Mouse (Mus musculus): ENCODE measurements around the gene Slc10a4. TPM values are rescaled to one million over a fixed set of nuclear protein-coding genes. Genes with fewer than 3 reads are reported as not detected.
"Not testable (repeated sequence)": the region's sequence is repeated elsewhere in the genome, so short reads cannot be mapped to it uniquely, and the experiment has no call there.

Slc10a4 gene
- 1.6 and 2.0 TPM in 2 replicates for polyA plus RNA-seq (2012; rRNA removed)

- 6% methylated on average over 65 of the region's 65 CpGs for WGBS
- DNase-seq (ENCODE audit: low read depth, low spot score), result no peak
Observed at GRCm38 (mm10) chr5:73006784-73007581, at the start of gene Slc10a4. Slc10a4 (plus strand) TSS chr5:73006883.

- WGBS, result 84% methylated on average over 17 of the region's 17 CpGs
- no peak for DNase-seq (ENCODE audit: low read depth, low spot score)
Observed at GRCm38 (mm10) chr5:72957281-72957680, 49.4 kb upstream of the Slc10a4 start.

GRCm38 (mm10) chr5:72960096-72960495 lies 46.6 kb upstream of the Slc10a4 start:
- WGBS, result 86% methylated on average over 6 of the region's 6 CpGs
- DNase-seq (ENCODE audit: low read depth, low spot score), result no peak

GRCm38 (mm10) chr5:72965706-72966105 lies 41.0 kb upstream of the Slc10a4 start:
- no peak for DNase-seq (ENCODE audit: low read depth, low spot score)
- WGBS, result 87% methylated on average over 3 of the region's 3 CpGs

GRCm38 (mm10) chr5:72972435-72972834 lies 34.2 kb upstream of the Slc10a4 start:
- DNase-seq (ENCODE audit: low read depth, low spot score), result no peak
- WGBS, result 77% methylated on average over 4 of the region's 4 CpGs

- no peak for DNase-seq (ENCODE audit: low read depth, low spot score)
- WGBS, result 66% methylated on average over 5 of the region's 5 CpGs
Observed at GRCm38 (mm10) chr5:72972934-72973333, 33.7 kb upstream of the Slc10a4 start.

GRCm38 (mm10) chr5:72974602-72975001 lies 32.1 kb upstream of the Slc10a4 start, which contains the start of gene Gm10135:
Gm10135 (minus strand) TSS chr5:72974702.
- 97% methylated on average over 7 of the region's 7 CpGs for whole genome bisulfite sequencing
- DNase-seq (ENCODE audit: low read depth, low spot score), result no peak

- 88% methylated on average over 6 of the region's 6 CpGs for WGBS
- DNase-seq (ENCODE audit: low read depth, low spot score), result no peak
Observed at GRCm38 (mm10) chr5:72975996-72976395, 30.7 kb upstream of the Slc10a4 start.

GRCm38 (mm10) chr5:72976539-72976938 lies 30.1 kb upstream of the Slc10a4 start:
- WGBS, result 78% methylated on average over 4 of the region's 4 CpGs
- DNase-seq (ENCODE audit: low read depth, low spot score), result no peak

GRCm38 (mm10) chr5:72984091-72984490 lies 22.6 kb upstream of the Slc10a4 start:
- 4% methylated on average over 2 of the region's 2 CpGs for WGBS
- DNase-seq (ENCODE audit: low read depth, low spot score), result peak; percentile 28

GRCm38 (mm10) chr5:72987786-72988185 lies 18.9 kb upstream of the Slc10a4 start:
- no peak for DNase-seq (ENCODE audit: low read depth, low spot score)
- WGBS, result 77% methylated on average over 7 of the region's 7 CpGs

- WGBS, result 49% methylated on average over 8 of the region's 8 CpGs
Observed at GRCm38 (mm10) chr5:72989756-72990155, 16.9 kb upstream of the Slc10a4 start.

GRCm38 (mm10) chr5:72992474-72992873 lies 14.2 kb upstream of the Slc10a4 start:
- 80% methylated on average over 1 of the region's 1 CpGs for WGBS
- no peak for DNase-seq (ENCODE audit: low read depth, low spot score)

More at GRCm38 (mm10) chr5:72989756-72990155, 16.9 kb upstream of the Slc10a4 start:
- DNase-seq (ENCODE audit: low read depth, low spot score), result no peak

- 73% methylated on average over 8 of the region's 8 CpGs for WGBS
- DNase-seq (ENCODE audit: low read depth, low spot score), result no peak
Observed at GRCm38 (mm10) chr5:72994424-72994823, 12.3 kb upstream of the Slc10a4 start.

- 79% methylated on average over 2 of the region's 2 CpGs for WGBS
- no peak for DNase-seq (ENCODE audit: low read depth, low spot score)
Observed at GRCm38 (mm10) chr5:72994928-72995327, 11.8 kb upstream of the Slc10a4 start.

GRCm38 (mm10) chr5:72995379-72995778 lies 11.3 kb upstream of the Slc10a4 start:
- WGBS, result 62% methylated on average over 10 of the region's 10 CpGs
- no peak for DNase-seq (ENCODE audit: low read depth, low spot score)

GRCm38 (mm10) chr5:72998546-72998945 lies 8.1 kb upstream of the Slc10a4 start:
- WGBS, result 73% methylated on average over 1 of the region's 1 CpGs
- DNase-seq (ENCODE audit: low read depth, low spot score), result not testable (repeated sequence)

- WGBS, result 77% methylated on average over 5 of the region's 5 CpGs
- DNase-seq (ENCODE audit: low read depth, low spot score), result no peak
Observed at GRCm38 (mm10) chr5:73004046-73004445, 2.6 kb upstream of the Slc10a4 start.

GRCm38 (mm10) chr5:73007582-73007959 lies 888 bp downstream of the Slc10a4 start:
- 32% methylated on average over 5 of the region's 5 CpGs for WGBS

GRCm38 (mm10) chr5:73008230-73008629 lies 1.5 kb downstream of the Slc10a4 start:
- 36% methylated on average over 8 of the region's 8 CpGs for WGBS
- not testable (repeated sequence) for DNase-seq (ENCODE audit: low read depth, low spot score)

More at GRCm38 (mm10) chr5:73007582-73007959, 888 bp downstream of the Slc10a4 start:
- no peak for DNase-seq (ENCODE audit: low read depth, low spot score)

GRCm38 (mm10) chr5:73011806-73012205 lies 5.1 kb downstream of the Slc10a4 start:
- WGBS, result 77% methylated on average over 16 of the region's 16 CpGs
- not testable (repeated sequence) for DNase-seq (ENCODE audit: low read depth, low spot score)
